8 mouse cellular contexts compared by ENCODE assay signal in the genomic region with DNA sequence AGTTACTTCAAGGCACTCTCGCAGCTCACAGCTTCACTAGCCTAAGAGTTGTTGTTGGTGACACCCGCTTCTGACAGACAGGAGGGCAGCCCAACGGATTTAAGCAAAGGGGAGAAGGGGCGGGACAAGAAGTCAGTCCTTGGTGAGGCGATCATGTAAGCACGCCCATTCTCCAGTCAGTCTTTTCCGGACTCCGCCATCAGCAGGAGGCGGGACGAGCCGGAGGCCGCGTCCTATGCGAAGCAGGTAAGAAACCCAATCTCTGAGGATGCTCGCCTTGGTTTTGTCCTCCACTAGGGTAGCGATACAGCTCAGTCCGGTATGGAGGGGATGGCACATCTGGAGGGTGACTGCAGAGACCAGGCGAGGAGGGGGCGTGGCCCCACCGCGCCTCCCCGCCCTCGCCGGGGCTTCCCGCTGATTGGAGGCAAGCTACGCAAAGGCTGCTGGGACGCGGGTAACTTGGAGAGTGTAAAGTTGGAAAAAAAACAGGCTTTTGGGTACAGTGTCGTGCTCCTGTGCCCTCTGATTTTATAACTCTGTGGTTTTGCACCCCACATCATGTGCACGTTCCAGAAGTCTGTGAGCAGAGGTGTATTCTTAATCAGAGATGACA. TPM values are rescaled to one million over a fixed set of nuclear protein-coding genes. Genes with fewer than 3 reads are reported as not detected.
A peak's percentile ranks its signal among the peaks of the same experiment; 100 is the strongest.
DNase-seq lines count a peak whose midpoint lies in the region; ATAC-seq and TF ChIP-seq lines count a peak whose summit lies in the region.

A gene (plus strand): TSS at position 139 of the 616 bp plus-strand sequence.
A gene (minus strand): TSS at position 397 of the 616 bp plus-strand sequence.

- ATAC-seq in cerebellum, adult (ENCODE audit: insufficient number of reproducible peaks, low FRiP score, low TSS enrichment): peak; percentile 97
- peak; percentile 98 for ATAC-seq in forebrain, embryonic 13.5 days
- peak; percentile 96 for ATAC-seq in neutrophil, adult 5-6 weeks (ENCODE audit: extremely low read depth, insufficient number of reproducible peaks, low FRiP score, poor library complexity, severe bottlenecking)

- no peaks in the 10 kb centered on the region for H3K9me3 ChIP-seq in forebrain, embryonic 13.5 days (replicated peaks)

- no peaks in the 10 kb centered on the region for H3K27me3 ChIP-seq in forebrain, embryonic 13.5 days

- intact Hi-C loops in heart, postnatal 10 days (cut with DNase I): loop anchor here (5.0 kb wide), 1 partner anchor 441 kb away; no protein-coding TSS in a partner anchor

- H3K36me3 ChIP-seq in forebrain, embryonic 13.5 days (ENCODE audit: poor library complexity, severe bottlenecking): no peaks in the 10 kb centered on the region

- no peak for TF ChIP-seq CTCF in lung, adult 2 months (IDR thresholded peaks at IDR 0.05; ENCODE audit: insufficient read depth, low read length)

- peak; percentile 77; the same call in 1 of the 2 replicates for TF ChIP-seq POLR2A in lung, adult 2 months (IDR thresholded peaks at IDR 0.05; ENCODE audit: borderline replicate concordance, extremely low read depth, low read depth, low read length)

- peak; percentile 96 for DNase-seq in ES-CJ7 (ENCODE audit: low read depth, low spot score)
- peak; percentile 94 to 95 for DNase-seq in heart, postnatal 10 days
- peak; percentile 91 for DNase-seq in large intestine, adult 2 months (ENCODE audit: low read depth, low spot score)
- DNase-seq in lung, adult 2 months: peak; percentile 90
- peak; percentile 78 to 92 for DNase-seq in thymus, adult 18-20 months

- peak within 1 kb of the TSS; percentile 94 for H3K4me2 ChIP-seq in forebrain, embryonic 13.5 days

- peak within 1 kb of the TSS; percentile 59; the same call in 1 of the 2 replicates for H3K27ac ChIP-seq in forebrain, embryonic 13.5 days

- H3K4me3 ChIP-seq in forebrain, embryonic 13.5 days: peak within 1 kb of the TSS; percentile 65
- H3K4me3 ChIP-seq in lung, adult 2 months (replicated peaks; ENCODE audit: extremely low read depth, low read depth, low read length): peak within 1 kb of the TSS; percentile 63

- under 1% methylated on average over 30 of the region's 30 CpGs for WGBS in forebrain, embryonic 13.5 days
- 1% methylated on average over 30 of the region's 30 CpGs for WGBS in large intestine, adult 2 months
- under 1% methylated on average over 30 of the region's 30 CpGs for WGBS in lung, adult 2 months

- H3K4me1 ChIP-seq in forebrain, embryonic 13.5 days: peaks cover 16% of the 10 kb centered on the region
- peaks cover 3% of the 10 kb centered on the region for H3K4me1 ChIP-seq in lung, adult 2 months (ENCODE audit: control insufficient read depth, insufficient read depth, low read length)

- peak within 1 kb of the TSS; percentile 71 for H3K9ac ChIP-seq in forebrain, embryonic 13.5 days

RNA-seq across cellular contexts. Expression of the first gene that starts in this region (rescaled TPM):
- 12.5 and 12.7 TPM in 2 replicates for polyA plus RNA-seq in forebrain, embryonic 13.5 days (2015; fragmentation: Nextera tagmentation; extraction: Ambion mirVana)
- 10 to 100 TPM; 14.5 to 15.0 TPM for total RNA-seq in heart, postnatal 10 days (2021)
- 27.9 and 28.8 TPM in 2 replicates for polyA plus RNA-seq in large intestine, adult 2 months (2012; rRNA removed)
- polyA plus RNA-seq in lung, adult 2 months (2012; rRNA removed): 27.5 and 52.3 TPM in 2 replicates
- 8.3 and 14.0 TPM in 2 replicates for total RNA-seq in neutrophil, adult 5-6 weeks (2017)

RNA-seq across cellular contexts. Expression of the second gene that starts in this region (rescaled TPM):
- 7.7 and 8.9 TPM in 2 replicates for polyA plus RNA-seq in forebrain, embryonic 13.5 days (2015; fragmentation: Nextera tagmentation; extraction: Ambion mirVana)
- total RNA-seq in heart, postnatal 10 days (2021): 10 to 100 TPM; 13.5 to 13.9 TPM
- 7.2 and 8.0 TPM in 2 replicates for polyA plus RNA-seq in large intestine, adult 2 months (2012; rRNA removed)
- polyA plus RNA-seq in lung, adult 2 months (2012; rRNA removed): 7.8 and 10.7 TPM in 2 replicates
- 19.1 and 21.9 TPM in 2 replicates for total RNA-seq in neutrophil, adult 5-6 weeks (2017)

Comparison
In these comparisons a context has a peak if more than half of its experiments do, and no peak if none do; other contexts are left out.
1. Peak in every context shown above with its lines: DNase-seq, ATAC-seq, H3K4me3 ChIP-seq and H3K27ac ChIP-seq.